Mouse (Mus musculus): Measurements from ENCODE around the gene Snx30.

The Snx30 gene

DNA sequence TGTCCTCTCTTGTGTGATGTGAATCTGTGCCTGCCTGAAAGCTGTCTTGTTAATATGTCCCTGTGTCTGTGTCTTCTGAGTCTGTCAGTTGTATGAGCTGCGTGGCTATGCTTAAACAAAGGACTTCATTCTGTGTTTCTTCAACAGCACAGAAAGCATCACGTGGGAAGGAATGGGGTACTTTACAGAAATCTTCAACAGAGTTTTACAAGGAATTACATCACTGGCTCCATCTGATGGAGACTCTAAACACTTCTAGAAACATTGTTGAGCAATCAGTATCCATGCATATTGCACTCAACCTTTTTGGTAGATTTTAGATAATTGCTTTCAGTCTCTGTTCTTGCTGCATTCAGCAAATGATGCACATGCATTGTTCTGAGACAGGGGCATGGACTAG is 71.4 kb downstream of the Snx30 start:
- DNase-seq = no peak

DNA sequence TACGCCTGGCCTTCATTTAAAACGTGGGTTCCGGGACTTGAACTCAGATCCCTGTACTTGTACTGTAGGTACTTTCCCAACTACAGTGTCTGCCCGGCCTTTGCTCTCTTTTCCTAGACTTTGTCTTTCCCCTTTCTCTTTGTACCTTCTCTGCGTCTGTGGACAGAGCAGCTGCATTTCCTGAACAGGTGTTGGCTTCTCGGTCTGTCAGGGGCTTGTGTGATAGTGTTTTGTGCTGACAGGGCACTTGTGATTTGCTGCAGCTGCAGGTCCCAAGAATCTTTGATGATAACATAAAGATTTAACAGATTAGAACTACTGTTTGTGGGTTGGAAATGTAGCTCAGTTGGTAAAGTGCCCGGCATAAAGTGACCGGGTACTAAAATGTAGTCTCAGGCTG is 73.0 kb downstream of the Snx30 start:
- peak; percentile 68 for DNase-seq

DNA sequence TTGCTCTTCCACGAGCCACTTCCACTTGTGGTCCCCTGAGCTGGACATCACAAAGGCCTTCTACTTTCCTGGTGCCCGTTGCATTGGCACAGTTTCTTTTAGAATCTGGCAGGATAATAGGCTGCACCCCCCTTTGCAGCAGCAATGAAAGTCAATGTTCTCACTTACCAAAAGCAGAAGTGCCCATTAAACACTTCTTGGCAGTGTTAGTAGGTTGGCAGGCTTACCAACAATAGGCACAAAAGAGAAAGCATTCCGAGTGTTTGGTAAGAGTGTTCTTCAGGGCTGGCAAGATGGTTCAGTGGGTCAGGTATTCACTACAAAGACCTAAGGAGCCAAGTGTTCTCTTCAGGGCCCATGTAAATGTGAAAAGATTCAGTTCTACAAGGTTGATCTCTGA is 73.8 kb downstream of the Snx30 start:
- no peak for DNase-seq

DNA sequence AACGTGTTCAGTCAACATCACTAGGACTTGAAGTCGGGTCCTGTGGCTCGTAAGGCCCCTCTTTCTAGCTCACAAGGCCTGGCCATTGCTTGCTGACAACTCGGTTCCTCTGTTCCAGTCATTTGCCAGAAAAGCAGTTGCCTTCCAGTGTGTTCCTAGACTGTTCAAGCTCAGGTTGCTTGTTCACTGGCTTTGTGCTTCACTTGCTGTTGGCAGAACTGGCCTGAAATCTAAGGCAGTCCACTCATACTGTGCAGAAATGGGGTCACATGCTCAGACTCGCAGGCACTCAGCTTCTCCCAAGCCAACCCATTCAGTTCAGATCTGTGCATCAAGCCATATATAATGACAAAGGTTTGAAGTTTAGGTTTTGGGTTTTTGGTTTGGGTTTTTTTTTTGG is 75.1 kb downstream of the Snx30 start:
- DNase-seq = no peak

DNA sequence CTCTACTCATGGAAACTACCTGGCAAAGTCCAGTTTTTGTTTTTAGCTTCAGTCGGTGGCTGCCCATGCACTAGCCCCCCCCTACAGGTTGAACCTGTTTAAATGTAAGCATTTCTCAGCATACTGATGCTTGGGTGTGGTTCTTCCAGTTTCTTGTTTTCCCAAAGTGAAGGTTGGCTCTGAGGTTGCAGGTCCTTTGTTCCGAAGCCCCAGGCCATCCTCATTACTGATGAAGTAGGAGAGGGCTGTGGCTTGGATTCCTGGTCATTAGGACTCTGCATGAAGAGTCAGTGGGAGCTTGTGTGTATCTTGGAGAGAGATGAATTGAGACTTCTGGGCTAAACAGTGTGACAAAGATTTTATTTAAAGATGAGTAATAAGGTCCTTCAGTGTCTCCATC is 75.6 kb downstream of the Snx30 start:
- DNase-seq = no peak

DNA sequence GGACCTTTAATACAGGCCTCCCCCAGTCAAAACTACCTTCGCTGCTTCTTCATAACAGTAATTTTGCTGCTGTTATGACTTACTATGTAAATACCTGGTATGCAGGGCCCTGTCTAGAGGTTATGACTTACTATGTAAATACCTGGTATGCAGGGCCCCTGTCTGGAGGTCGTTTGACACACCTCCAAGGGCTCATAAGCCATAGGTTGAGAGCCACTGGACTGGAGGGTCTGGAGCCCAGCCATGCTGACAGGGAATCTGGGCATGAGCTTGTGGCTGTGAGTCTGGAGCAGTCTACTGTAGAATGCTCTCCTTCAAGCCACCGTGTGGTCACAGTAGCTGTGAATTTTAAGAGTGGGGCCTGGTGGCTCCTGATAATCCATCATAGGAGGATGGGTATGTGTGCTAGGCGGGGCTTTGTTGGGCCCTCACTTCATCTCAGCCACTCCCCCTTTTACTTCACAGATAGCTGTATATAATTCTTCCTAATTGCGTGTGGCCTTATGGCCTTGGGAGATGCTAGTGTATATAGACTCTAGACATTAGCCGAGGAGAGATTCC is 78.6 kb downstream of the Snx30 start:
- no peak for DNase-seq

DNA sequence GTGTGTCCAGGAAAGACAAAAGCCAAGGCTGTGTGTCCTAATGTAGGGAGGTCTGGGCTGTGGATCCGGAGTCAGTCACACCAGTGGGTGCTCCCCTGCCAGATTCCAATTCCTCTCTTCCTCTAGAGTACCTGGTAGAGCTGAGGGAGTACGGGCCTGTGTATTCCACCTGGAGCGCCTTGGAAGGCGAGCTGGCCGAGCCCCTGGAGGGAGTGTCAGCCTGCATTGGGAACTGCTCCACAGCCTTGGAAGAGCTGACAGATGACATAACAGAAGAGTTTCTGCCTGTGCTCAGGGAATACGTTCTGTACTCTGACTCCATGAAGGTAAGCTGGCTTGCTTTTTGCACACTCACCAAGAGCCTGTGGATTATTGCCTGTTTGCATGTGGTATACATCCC is 80.6 kb downstream of the Snx30 start:
- no peak for DNase-seq

DNA sequence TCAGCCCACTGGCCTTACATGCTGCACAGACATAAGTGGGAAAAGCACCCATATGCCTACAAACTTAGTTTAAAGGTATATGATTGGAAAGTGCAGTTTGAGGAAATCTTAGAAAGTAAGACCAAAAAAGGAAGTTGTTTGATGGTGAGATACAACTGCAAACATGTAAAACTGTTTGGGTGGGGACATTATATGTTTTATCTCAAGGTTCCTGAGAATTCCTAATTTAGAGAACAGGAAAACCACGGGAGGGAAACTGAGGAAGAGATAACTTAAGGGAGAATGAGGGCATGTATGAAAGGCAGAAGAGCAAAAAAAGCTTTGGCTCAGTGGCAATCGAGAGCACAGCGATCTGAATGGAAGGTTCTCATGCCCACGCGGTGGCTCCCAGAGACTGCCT is 81.4 kb downstream of the Snx30 start:
- DNase-seq = no peak

DNA sequence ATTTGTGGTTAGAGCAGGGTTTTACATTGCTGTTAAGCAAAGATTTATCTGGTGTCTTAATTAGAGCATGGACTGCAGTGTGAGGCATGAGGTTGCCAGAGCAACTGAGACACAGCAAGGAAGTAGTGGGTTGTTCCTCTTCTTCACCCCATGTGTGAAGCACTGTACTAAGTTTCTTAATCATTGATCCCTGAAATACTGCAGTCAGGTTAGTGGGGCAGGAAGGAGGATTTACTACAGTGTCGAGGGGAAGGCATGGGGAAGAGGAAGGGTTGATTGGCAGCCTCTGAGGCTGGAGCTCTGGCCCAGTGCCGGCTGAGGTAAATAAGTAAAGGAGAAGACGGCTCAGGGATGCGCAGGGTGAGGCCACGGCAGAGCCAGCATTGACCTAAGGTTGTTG is 82.4 kb downstream of the Snx30 start:
- no peak for DNase-seq

DNA sequence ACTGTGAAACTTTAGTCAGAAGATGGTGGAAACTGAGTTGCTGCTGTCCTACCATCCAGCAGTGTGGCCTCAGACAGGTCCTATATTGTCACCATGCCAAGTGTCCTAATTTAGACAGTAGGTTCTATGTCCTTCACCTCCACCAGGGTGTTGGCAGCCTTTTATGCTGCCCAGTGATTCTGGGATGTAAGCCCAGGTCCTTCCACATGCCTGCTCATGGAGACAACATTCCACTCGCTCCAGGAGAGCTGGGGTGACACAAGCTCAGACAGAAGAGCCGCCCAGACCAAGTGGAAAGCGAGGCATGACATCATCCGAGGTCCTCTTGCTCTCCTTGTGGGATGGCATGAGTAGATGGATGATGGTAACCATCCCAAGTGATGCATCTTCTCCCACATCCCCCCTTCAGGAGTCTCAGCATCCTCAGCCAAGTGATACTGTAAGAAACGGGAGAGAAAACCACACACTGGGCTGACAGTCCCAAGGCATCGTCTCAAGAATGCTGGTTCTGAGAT is 84.5 kb downstream of the Snx30 start:
- DNase-seq = no peak

DNA sequence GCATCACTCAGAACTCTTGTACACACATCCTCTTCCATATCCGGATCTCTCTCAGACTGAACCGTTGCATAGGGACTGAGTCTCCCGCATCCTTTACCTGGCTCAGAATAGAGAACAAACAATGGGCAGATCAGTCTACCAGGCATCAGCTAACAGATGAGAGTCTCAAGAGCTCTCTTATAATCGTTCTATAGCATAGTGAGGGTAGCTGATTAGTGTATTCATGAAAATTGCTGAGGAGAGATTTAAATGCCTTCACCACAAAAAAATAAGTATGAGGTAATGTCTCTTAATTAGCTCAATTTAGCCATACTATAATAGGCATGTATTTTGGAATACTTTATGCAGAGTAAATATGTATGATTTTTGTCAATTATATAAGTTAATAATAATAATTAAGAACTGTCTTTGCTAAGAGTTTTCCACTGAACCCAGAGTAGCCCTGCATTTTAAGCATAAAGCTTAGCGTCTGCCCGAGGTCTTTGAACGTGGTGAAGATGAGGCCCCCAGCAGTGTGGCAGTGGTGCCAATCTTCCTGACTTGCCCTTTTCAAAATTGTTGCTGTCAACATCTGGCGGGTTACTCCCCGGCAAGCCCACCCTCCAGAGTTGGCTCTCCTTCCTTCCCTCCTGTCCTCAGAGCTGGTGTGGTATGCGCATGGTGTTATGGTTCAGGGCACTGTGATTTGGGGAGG is 86.2 kb downstream of the Snx30 start:
- DNase-seq = no peak

DNA sequence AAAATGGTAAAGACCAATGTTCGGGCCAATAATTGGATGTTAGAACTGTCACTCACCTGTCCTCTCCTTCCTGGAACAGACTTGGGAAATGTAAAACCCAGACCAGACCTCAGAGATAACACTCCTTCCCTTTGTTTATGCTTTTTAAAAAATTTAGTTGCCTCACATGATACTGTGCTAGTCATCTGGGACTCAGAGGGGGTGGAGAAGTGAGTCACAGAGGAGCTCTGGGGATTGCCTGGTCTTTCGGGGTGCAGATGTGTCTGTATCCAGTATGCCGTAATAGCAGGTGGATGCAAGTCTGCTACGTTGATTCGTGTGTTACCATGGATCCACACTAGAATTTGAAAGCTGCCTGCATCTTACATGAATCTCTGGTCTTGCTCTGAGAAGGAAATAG is 87.1 kb downstream of the Snx30 start:
- DNase-seq = no peak

DNA sequence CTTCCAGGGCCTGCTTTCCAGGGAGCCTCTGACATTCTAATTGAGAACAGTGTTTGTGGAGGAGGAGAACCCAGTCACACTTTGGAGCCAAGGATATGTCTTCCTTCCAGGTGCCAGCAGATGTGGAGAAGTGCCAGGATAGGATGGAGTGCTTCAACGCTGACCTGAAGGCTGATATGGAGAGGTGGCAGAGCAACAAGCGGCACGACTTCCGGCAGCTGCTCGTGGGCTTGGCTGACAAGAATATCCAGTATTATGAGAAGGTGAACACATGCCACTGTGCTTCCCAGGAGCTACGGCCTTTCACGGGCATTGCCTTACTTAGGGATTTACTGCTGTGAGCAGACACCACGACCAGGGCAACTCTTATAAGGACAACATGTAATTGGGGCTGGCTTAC is 88.8 kb downstream of the Snx30 start:
- no peak for DNase-seq

DNA sequence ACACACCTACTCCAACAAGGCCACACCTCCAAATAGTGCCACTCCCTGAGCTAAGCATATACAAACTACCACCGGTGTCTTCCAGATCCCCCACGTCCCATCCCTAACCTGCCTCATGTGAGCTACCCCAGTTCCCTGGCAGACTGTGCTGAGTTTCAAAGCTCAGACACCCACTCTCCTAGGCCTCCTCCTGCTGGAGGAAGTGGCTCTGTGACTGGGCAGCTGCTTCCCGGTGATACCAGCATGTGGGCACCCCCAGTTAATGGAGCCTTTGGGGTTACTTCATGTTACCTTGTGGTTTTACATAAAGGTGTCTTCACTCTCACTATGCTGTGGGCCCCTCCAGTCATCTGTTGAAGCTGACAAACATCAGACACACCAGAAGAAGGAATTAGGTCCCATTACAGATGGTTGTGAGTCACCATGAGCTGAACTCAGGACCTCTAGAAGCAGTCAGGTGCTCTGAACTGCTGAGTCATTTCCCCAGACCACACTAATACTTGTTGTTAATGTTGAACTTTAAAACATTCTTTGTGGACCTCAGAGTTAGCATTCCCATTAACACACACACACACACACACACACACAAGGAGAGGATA is 89.4 kb downstream of the Snx30 start:
- DNase-seq = no peak

DNA sequence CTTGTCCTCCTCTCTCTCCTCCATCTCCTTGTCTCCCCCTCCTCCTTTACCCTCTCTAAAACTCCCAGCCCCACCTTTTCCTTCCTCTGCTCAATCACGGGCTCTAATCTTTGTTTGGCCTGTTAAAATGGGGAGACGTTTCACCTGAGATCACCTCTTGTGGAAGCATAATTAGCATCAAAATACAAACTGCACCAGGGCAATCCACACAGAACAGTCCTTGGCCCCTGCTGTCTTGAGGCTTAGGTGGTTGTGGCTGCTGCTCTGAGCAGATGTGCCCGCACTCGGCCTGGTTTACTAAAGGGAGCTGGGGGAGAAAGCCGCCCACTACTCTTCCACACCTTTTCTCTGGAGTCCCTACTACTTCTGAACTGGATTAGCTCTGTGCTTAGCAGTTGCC is 90.4 kb downstream of the Snx30 start:
- DNase-seq = no peak

DNA sequence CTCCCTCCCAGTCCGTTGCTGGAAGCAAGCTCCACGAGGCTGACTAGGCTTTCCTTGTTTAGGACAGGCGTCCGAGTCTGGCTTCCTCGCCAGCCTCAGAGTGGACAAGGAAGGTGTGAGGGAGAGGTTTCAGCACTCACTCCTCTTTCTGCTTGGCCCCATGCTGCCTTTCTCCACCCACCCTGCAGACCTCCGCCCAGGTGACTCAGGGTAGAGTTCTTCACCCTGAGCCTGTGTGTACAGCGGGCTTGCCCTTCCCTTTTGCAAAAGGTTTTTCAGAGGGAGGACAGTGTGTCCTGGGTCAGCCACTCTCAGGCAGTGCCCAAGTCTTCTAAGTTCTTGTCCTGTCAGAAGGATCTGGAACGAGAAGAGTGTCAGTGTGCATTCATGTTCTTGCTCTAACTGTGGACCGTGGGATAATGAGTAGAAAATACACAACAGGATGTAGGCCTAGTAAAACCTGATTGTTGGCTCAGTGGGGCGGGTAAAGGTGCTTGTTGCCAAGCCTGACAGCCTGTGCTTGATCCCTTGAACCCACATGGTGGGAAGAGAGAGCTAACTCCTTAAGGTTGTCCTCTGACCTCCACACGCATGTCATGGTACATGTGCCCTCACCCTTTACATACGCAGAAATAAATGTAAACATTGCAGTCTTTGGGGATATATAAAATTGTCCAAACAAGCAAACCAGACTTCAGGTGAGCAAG is 92.3 kb downstream of the Snx30 start:
- no peak for DNase-seq

DNA sequence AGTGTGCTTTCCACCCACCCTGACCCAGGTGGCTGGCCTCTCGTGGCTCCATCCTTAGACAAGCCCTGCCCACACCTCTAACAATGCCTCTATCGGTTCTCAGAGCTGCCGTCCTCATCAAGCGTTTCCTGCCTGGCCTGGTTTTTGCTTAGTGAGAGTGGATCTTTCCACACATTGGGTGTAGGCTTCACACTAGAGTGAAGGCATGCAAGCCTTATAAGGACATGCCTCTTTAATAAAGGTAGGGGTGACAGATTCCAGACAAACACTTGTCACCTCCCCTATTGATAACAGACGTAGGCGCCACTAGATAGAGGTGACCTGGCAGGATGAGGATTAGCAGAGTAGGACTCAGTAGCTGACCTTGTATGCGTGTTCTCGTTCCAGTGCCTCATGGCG is 92.9 kb downstream of the Snx30 start:
- DNase-seq = no peak

DNA sequence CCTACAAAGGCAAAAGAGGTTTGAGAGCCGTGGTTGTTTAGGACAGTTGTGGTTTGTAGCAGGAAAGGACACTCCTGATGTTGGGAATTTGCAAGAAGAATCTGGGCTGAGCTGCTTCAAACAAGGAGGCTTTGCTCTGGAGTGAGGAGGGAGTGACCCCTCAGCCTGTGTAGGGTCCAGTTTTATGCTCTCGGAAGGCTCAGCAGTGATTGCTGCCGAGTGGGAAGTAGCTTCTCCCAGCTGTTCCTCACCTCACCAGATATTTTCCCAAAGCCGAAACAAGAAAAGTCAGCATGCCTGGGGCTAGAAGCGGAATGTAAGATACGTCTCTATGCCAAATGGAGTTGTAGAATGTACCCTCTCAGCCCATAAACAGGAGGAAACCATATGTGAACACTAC is 96.2 kb downstream of the Snx30 start:
- no peak for DNase-seq

DNA sequence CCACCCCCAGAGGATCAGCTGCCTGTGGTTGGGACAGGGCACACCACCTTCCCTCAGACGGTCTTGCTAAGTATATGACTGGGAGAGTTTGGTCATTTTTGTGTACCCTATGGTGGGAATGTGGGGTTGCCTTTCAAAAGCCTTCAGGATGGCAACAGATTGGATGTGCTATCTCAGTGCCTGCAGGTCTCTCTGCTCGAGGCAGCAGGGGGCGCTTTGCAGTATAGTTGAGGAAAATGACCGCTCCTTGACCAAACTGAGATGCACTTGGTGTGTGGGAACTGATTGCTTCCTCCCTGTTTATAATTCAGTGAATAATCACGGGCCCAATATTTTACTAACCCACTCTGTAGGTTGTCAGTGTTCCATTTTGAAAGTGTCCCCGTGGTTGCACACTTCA is 96.9 kb downstream of the Snx30 start:
- peak; percentile 52 for DNase-seq

DNA sequence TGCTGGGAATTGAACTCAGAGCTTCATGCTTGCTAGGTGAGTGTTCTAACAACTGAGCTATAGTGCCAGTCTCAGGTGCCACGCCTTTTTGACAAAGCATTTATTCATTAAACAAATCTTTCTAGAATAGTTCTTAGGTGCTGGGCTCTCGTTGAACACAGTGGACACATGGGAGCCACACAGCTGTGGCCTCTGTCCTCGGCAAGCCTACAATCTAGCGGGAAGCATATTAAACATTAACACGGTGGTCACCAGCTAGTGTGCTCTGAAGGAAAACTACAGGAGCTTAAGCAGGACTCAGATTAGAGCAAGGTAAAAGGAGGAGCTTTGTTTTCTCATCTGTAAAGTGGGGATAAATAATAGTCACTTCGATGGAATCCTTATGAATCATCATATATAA is 101.5 kb downstream of the Snx30 start:
- DNase-seq = no peak

DNA sequence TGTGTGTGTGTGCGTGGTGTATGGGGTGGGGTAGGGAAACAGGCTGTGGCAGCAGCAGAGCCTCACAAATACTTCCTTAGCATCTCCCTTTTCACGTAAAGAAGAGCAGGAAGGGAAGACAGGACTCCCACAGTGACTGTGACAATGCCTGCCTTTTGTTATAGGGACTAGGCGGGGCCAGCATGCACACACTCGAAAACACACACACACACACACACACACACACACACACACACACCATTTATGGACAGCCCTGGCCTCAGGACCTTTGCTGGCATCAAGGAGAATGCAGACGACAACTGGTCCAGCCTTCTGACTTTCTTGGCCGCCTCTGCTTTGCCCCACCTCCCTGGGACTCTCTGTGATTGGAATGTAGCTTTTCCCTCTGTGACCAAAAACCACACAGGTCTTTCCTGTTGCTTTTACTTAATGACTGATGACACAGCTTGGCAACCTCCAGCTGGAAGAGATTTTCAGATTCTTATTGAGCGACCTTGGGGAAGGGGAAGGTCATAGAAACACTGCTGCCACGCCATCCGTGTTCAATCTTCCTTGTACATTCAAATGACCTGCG is 102.1 kb downstream of the Snx30 start:
- no peak for DNase-seq

DNA sequence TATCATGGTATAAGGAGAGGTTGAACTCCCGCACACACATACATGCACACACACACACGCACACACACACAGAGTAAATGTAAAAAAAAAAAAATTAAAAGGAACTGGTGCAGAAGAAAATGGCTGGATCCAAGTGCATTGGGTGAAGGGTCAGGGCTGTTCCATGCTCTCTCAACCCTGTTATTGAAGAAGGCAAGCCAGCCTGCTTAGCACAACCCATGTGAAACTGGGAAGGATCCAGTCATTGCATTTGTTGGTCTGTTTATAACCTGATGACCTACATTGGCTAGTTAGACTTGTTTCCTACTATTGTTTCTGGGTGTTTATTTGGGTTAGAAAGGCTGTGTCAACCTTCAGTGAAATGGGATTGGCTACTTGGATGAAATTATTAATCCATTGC is 103.1 kb downstream of the Snx30 start:
- DNase-seq = no peak

DNA sequence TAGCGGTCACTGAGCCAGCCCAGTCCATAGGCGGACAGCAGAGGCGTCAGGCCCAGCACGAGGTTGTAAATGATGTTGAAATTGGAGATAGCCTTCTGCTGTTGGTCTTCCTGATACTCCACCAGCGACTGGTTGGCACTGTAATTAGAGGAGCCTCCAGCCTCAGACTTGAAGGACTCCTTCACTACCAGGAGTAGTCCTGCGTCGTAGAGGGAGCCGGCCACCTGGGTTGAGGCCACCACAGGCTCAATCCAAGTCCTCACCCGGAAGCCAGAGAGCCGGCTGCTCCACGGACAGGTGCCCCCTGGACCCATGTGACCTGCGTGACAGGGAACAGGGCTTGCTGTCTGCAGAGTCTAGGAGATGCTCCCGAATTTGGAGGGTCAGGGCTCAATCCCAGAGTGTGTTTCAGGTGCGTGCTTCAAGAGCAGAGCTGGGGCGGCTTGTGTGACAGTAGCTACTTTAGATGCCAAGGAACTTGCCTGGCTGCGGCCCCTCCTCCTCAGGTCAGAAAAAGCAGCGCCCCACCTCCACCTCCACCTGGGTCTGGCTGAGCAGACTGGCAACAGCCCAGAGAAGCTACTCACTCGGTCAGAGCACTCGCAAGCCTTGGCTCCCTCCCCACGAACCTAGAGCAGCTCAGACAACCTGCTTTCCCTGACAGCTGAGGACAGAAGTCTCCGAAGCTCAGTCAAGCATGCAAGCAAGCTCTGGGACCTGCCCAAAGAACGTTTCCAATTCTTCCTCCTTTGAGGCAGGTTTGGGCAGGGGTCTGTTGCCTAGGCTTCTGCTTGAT is 109.2 kb downstream of the Snx30 start, which contains the start of gene Slc46a2:
Gene Slc46a2, minus strand, starts transcription at position 449 of the 796 bp plus-strand sequence.
- no peak for DNase-seq

Data from thymus, postnatal 14 days (tissue).